Mouse (Mus musculus): ENCODE measurements around the gene Gm10271. TPM values are rescaled to one million over a fixed set of nuclear protein-coding genes. Genes with fewer than 3 reads are reported as not detected.
A peak's percentile ranks its signal among the peaks of the same experiment; 100 is the strongest.

Gene Gm10271
- total RNA-seq, 2 experiments from 2014 or later, result not detected

DNA sequence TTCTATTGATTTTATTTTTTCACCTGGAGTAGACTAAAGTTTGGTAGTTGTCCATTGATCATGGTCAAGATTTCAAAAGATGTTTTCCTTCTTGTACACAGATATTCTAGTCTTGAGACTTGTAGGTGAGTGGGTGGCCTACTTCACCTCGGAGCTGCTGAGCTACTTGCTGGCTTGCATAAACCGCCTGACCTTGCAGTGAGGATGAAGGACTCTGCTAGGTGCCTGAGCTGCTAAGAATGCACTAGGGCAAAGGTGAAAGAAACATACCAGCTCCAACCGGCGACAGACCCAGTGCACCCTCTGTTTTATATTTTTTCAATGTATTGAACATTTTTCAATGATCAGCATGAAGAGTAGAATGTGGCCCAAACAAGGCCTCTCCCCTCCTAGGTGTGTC lies 7.9 kb upstream of the Gm10271 start:
- no peak for DNase-seq
- intact Hi-C loops (cut with DNase I), result loop anchor here (2.0 kb wide), 1 partner anchor 55 kb away; no protein-coding TSS in a partner anchor

DNA sequence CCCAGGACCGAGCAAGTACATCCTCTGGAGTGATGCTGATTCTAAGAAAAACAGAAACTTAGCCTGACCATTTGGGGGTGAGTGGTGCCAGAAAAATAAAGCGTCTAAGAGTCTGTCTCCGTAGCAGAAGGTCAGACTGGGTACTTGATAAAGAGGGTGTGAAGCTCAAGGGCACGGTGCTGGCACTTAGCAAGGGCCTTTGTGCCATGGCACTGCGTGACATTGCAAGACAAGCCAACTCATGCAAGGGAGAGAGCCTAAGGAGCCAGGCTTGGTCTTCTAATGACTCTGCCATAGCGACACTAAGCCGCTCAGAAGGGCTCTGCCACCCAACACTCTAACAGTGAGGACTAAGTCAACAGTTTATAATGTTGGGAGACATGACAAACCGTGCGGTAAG lies 6.4 kb upstream of the Gm10271 start:
- intact Hi-C loops (cut with DNase I), result no loop called here
- DNase-seq, result no peak

DNA sequence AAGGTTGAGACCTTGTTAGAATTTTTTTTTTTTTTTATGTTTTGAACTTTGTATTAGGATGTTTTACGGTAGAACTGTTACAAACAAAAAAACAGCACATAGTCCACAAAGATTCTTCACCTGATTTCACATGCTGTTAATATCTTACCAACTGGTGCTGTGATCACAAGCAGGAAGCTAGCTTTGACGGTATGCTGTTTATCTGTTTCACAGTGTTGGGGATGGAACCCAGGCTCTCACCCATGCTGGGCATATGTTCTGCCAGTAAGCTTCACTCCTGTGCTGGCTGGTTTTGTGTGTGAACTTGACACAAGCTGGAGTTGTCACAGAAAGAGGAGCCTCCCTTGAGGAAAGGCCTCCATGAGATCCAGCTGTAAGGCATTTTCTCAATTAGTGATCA lies 5.4 kb upstream of the Gm10271 start:
- no peak for DNase-seq
- intact Hi-C loops (cut with DNase I), result no loop called here

DNA sequence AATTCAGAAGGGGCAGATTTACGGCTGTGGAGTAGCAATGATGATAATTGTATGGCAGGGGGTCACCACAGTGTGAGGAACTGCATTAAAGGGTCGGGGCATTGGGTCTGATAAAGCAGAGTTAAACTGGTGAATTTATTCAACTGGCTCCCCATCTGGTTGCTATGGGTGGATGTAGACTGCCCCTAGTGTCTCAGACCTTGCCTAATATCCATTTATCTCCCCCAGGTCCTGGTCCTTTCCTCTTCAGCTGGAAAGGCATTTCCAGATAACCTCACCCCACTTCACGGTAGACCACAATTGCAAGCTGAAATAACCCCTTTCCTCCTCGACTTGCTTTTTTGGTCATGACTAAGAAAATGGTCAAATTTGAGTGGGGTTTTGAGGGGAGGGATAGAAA lies 5.0 kb upstream of the Gm10271 start:
- intact Hi-C loops (cut with DNase I), result no loop called here
- DNase-seq, result no peak

DNA sequence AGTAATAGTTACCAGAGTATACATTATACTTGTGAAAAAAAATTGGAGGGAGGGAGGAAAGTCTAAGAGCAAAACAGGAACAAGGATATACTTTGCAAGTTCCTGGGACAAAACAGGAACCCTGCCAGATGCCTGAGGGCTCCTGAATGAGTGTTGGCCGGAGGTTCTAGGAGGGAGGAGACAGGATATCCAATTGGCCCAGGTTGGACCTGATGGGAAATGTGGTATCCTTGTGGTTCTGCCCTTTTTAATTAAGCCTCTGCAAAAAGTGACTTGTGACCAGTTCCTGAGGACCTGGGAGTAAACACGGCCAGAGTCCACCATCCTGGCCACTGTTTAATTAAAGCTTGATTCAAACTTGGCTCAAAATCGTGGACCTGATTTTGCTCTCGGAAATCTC lies 3.7 kb downstream of the Gm10271 start:
- intact Hi-C loops (cut with DNase I), result no loop called here
- DNase-seq, result no peak

DNA sequence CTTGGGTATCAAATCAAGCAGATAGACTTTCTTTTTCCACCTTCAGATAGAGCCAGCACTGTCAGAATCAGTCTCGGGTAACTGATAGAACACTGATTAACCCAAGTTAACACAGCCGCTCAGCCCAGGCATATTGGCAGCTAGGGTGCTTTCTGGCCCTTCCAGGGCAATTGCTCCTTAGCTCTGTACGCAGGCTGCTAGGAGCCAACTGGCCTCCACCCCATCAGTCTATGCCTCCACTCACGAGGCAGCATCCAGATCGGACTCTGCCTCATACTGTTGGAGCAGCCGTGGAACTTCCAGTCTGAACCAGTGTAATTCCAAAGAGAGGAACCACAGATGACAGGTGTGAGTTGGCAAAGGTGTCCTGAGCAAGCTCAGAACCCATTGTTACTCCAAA lies 6.3 kb downstream of the Gm10271 start:
- no peak for DNase-seq

DNA sequence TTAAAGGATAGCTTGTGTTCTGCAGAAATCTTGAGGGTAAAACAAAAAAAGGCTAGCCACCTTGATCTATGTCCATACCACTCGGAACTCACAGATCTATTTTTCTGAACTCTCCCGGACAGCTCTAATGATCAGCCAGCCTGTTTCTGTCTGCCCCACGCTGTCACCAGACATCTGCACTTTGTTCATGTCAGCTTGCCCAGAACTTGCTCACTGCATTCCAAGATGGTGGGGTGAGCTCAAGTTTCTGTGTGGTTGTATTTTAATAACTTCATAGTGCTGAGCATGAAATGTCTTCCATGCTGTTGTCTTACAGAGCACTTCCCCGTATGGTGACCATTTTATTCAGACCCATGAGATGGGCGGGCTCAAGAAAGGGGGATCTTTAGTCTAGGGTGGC lies 7.1 kb downstream of the Gm10271 start:
- intact Hi-C loops (cut with DNase I), result no loop called here
- DNase-seq, result no peak

More for the DNA sequence above, 6.3 kb downstream of the Gm10271 start:
- intact Hi-C loops (cut with DNase I), result no loop called here

DNA sequence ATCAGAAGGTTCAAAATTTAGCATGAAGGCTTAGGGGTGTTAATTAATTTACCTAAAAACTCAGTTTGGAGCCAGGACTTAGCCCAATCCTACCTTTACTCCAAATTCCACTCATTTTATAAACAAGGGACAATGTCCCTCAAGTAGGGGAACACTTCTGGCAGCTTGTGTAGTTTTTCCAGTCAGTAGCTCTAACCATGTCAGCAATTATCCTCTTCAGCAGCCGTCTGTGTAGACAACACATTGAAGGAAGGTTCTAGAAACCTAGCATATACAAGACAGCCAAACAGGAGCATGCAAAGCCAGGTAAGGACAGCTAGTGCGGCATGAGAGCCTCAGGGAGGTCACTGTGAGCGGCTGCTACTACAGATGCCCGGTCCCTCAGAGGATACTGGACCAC lies 7.8 kb downstream of the Gm10271 start:
- no peak for DNase-seq
- intact Hi-C loops (cut with DNase I), result no loop called here

DNA sequence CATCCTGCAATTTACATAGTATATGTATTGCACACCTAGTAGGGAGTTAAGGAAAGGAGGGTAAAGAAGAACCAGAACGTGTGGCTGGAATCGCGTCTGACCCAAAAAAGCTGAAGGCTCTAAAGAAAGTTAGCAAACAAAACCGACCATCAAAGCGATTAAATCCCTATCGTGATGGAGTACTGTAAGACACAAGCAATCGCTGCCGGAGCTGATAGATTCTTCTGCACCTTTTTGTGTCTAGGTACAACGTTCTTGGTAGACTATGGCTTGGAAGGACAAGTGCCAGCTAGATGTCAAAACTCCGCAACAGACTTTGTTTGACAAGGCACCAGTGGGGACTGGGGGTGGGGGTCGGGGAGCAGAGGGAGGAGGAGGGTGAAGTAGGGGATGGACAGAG lies 8.3 kb downstream of the Gm10271 start:
- no peak for DNase-seq
- intact Hi-C loops (cut with DNase I), result no loop called here

DNA sequence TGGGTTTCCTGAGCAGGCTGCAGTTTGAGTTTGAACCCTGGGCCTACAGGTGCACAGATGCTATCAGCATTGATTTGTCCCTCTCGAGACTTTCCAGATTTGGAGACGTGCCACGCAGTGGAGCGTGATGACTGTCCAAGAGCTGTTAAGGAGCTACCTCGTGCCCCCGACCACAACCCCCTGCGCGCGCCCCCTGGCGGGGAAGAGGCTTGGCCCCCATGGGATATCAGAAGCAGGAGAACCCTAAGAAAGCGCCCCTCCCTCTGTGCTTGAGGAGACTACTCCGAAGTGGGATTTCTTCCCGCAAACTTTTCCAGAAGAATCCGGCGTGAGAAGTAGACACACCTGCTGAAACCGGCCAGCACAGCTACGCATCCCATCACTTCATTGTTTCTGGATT lies 9.6 kb downstream of the Gm10271 start:
- DNase-seq, result no peak
- intact Hi-C loops (cut with DNase I), result no loop called here

DNA sequence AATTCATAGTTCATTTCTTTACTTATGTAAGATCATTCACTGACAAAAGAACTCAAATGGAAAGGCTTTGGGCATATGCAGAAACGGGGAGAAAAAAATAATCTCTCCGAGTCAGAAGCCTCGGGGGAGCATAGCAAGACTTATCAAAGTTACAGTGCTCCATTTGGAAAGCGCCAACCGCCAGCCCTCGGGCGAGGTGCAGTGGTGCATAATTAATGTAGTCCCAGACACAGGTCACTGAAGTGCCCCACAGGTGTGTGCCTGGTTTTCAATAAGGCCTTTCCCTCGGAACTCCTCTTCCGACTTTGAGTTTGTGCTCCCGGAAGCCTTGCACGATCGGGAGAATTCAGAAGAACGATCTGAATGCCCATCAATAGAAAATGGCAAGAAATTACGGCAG lies 10.3 kb downstream of the Gm10271 start:
- DNase-seq, result no peak
- intact Hi-C loops (cut with DNase I), result no loop called here

DNA sequence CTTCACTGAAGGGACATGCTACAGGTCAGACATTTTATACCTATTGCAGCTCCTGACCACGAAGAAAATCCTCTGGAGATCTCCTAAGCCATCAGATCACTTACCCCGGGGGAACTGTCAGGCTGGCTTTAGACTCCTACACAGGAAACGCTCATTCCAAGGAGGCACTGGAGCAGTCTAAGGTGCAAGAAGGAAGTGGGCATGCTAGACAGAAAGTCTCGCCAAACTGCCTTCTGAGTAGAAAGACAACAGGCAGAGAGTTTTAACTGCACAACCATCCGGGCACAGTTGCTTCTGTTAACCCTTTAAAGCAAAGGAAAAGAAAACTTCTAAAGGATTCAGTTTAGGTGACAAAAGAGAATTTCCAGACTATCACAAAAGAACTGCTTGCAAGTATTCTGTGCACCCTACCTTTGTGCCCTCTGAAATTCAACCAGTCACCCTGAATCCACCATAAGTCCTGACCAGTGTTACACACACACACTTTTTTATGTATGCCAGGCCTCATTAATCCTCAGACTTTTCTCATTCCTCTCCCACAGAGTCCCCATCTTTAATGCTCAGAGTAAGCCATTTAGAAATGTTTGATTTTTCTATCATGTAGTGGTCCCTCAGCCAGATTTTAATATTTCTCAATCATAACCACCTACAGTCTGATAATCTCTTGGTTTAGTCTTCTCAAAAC lies 14.4 kb downstream of the Gm10271 start:
- DNase-seq, result no peak
- intact Hi-C loops (cut with DNase I), result no loop called here

DNA sequence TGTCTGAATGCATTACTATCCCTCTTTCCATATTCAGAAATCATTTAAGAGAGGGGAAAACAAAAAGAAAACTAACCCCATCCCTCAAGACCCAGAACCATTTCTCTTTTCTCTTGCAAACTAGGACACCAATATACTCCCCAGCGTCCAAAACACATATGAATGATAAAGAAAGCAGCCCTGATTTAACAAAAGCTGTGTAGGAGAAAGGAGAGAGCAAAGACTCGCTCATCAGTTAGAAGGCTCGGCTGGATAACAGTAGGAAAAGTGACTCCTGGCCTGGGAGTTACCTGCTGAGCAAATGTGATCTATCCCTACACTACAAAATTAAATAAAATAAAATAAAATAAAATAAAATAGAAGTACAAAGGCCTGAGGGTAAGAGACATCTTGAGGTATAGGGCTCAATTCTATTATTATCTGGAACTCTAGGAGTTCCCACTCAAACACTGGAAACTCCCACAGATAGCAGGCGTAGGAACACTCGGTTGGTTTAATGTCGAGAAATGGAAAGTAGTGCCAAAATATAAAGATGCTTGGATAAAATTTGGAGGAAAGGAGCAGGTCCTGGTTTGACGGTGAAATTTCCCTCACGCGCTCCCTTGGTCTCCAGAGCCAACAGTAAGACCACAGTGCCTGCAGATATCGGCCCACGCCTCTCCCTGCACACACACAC lies 15.8 kb downstream of the Gm10271 start:
- intact Hi-C loops (cut with DNase I), result no loop called here
- no peak for DNase-seq

DNA sequence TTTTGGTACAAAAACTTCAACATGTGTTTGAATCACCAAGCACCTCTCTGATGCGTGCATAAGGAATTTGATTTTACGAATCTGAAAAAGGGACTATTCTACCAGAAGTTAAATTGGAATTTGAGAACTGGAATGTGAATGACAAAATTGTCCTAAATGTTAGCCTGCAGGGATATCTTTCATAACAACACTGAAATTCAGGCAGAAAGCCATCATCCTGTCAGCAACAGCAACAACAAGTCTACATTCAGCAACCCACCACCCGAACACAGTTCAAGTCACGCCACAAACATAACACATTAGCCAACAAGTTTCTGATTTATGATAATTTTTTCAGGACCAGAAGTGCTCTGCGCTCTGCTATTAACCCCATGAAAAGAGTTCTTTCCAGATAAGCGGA lies 17.2 kb downstream of the Gm10271 start:
- DNase-seq, result no peak
- intact Hi-C loops (cut with DNase I), result no loop called here

DNA sequence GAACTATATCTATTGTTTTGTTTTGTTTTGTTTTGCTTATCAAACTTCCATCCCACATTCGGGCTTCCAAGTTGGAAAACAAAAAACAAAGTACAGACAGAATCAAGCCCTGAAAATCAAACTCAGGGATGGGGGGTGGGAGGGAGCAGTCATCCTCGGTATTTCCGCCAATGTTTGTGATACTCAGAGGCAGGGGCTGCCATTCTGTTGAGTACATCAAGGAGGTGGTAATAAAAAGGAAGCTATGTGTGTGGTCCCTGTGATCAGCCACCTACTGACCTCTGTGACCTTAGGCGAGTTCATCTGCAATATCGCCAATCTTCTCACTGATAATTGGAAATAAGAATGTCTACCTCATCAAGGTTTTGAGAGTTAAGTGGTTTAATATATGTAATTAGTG lies 21.5 kb downstream of the Gm10271 start:
- no peak for DNase-seq
- intact Hi-C loops (cut with DNase I), result no loop called here

DNA sequence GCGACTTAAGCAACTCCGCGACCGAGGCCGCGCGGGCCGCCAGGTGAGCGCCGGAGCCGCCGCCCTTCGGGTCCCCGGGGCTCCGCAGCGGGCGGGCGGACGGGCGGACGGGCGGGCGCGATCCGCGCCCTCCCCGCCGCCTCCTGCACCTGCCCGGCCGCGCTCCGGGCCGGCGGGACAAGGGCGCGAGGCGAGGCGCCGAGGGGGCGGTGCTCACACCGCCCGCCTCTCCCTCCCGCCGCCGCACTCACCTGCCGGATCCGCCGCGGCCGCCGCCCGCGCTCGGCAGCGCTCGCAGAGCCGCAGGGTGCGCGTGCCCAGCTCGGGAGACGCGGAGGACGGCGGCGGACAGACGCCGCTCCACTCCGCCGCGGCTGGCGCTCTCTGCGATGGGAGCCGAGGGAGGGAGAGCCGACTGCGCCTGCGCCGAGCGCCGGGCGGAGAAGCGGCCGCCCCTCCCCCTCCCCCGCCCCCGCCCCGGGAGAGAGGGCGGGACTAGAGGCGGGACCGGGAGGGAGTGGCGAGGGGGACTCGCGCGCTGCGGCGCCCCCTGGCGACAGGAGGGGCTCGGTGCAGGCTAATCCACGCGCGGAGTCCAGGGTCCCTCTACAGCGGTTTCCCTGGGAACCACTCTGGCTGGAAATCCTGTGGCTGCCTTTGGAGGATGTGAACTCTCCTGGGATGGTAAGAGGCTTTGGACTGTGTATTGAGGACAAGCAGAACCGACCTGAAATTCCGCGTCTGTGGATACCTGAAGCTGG lies 22.2 kb downstream of the Gm10271 start, which contains the start of gene Rab3ip:
Rab3ip (minus strand) TSS at position 761 of the 761 bp plus-strand sequence.
- DNase-seq, result peak; percentile 93 to 94
- intact Hi-C loops (cut with DNase I), result no loop called here

DNA sequence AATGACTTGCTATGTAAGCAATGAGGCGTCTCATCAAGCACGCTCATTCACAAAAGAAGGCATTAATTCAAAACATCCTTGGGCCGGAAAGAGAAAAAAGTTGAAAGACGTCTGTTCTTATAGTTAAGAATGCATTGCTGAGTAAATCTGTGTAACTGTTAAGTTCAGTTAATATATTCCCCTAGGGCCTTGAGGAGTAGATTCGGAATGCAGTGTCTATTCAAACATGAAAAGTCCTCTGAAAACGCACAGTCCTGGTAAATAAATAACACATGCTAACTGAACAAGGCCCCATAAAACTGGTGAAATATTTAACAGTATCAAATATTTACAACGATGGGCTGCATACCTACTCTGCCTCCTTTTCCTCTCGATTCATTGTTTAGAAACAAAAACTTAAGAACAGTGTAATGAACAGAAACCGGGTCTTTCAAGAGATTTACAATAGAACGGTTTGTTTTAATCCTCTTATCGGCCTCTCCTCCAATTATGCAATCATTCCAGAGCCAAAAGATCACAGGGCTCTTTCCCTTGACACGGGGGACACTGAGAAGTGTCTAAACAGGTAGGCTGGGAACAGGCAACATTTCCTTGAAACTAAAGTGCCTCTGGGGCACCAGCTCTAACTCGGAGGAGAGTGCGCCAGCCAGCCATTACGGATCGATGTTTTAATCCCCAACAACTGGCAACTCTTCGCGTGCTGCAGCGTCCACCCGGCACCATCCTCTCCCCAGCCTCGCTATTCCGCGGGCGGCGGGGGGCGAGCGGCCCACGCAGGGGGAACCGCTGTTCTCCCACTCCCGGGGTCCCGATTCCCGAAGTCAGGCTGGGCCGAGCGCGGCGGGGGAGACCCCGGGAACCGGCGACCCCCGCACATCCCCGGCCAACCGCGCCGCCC lies 23.0 kb downstream of the Gm10271 start:
- DNase-seq, result peak; percentile 33 to 41
- intact Hi-C loops (cut with DNase I), result loop anchor here (5.0 kb wide), 2 partner anchors 198 to 263 kb away; partner anchors contain the start of gene Frs2

DNA sequence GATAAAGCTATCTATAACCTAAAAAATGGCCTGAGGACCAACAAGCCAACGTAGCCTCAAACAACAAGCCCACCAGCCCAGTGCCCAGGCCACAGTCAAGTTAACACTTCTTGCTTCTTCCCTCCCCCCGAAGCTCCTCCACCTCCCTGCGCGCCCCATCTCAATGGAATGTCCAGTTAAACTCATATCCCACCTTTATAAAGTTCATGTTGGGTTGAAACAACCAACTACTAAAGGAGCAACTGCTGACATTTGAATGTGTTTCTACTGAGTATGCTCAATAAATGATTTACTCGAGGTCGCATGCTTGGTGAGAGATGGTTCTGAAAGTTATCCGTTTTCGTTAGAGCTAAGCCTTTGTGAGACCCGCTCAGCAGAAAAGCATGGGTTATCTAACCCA lies 24.0 kb downstream of the Gm10271 start:
- intact Hi-C loops (cut with DNase I), result loop anchor here (5.0 kb wide), 2 partner anchors 199 to 264 kb away; partner anchors contain the start of gene Frs2
- no peak for DNase-seq

DNA sequence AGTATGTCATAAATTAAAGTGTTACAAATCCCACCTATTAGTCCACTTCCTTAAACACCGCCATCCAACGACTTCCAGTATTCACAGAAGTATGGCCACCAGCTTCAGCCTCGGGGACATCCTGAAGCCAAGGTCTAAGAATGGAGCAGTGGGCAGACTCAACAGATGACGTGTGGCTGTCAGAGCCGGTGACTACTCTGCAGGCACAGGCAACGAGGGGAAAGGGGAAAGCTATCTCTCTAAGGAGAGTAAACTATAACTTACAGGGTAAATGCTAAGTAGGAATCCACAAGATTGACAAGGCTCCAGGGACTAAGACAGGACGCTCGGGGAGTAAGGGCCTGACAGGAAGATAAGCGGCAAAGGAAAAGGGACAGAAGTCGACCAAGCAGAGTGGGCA lies 27.5 kb downstream of the Gm10271 start:
- intact Hi-C loops (cut with DNase I), result loop anchor here (5.0 kb wide), 3 partner anchors 87 to 267 kb away; partner anchors contain the start of gene Frs2

DNA sequence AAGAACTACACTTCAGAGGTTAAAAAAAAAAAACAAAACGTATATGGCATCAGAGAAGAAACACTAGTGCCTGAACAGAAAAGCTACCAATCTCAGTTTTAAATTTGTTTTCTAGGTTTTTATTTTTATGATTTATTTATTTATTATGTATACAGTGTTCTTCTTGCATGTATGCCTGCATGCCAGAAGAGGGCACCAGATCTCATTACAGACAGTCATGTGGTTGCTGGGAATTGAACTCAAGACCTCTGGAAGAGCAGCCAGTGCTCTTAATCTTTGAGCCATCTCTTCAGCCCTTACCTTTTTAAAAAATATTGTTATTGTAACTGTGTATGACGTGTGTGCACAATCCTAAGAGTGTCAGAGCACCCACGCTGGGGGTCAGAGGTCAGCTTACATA lies 28.3 kb downstream of the Gm10271 start:
- no peak for DNase-seq
- intact Hi-C loops (cut with DNase I), result loop anchor here (5.0 kb wide), 1 partner anchor 88 kb away; no protein-coding TSS in a partner anchor

More for the DNA sequence above, 27.5 kb downstream of the Gm10271 start:
- DNase-seq, result no peak
